In genomic region chr9:116462232-116462631, GRCm38 (mm10) we compare ENCODE assay signal across 25 mouse cellular contexts.
A peak's percentile ranks its signal among the peaks of the same experiment; 100 is the strongest.
DNase-seq lines count a peak whose midpoint lies in the region; ATAC-seq and TF ChIP-seq lines count a peak whose summit lies in the region.
"Had no signal": no experiment of that assay in that cellular context is flagged by ENCODE, and none has a peak within 500 bp of the region (broad histone marks: within the 10 kb centered on the region; RNA-seq: fewer than 3 reads in every experiment).

No protein-coding gene starts in this region.

- no peak overlapping the region for H3K4me3 ChIP-seq in ES-E14 (ENCODE audit: insufficient read depth in 1 of 2, low read depth in 1 of 2, low read length in 2 of 2, poor library complexity in 1 of 2, severe bottlenecking in 1 of 2)

- no peak overlapping the region for H3K27ac ChIP-seq in ES-E14 (ENCODE audit: insufficient read depth, low read depth, low read length, poor library complexity, severe bottlenecking)

- peak; percentile 86 for DNase-seq in ES-CJ7 (ENCODE audit: low read depth, low spot score)
- peak; percentile 46 for DNase-seq in ES-E14 (ENCODE audit: low read depth, low spot score)
- DNase-seq in R1 (ENCODE audit: low read depth, low spot score), result peak; percentile 89
- peak; percentile 83 for DNase-seq in ZHBTc4 (ENCODE audit: low read depth, low spot score)
- DNase-seq in heart, postnatal 36 days, result no peak
- no peak for DNase-seq in cerebellum, adult 11-12 months
- DNase-seq in spleen, postnatal 14 days (ENCODE audit: low spot score in 2 of 2), result no peak
- DNase-seq: adrenal gland, adult 2 months; adrenal gland, adult 8-10 months; adrenal gland, postnatal 10 days; adrenal gland, postnatal 14 days; adrenal gland, postnatal 25 days; adrenal gland, postnatal 36 days; B cell, adult 2 months; cerebellum, adult 11 months; cerebellum, adult 18-20 months; cerebellum, adult 2 months; cerebellum, adult 8-10 months; cerebellum, adult 9-10 months; cerebellum, adult 9-11 months had no signal

- no peaks in the 10 kb centered on the region for H3K9me3 ChIP-seq in ES-E14 (ENCODE audit: control insufficient read depth, insufficient read depth, low read depth, low read length)

- intact Hi-C loops in heart, postnatal 36 days (cut with DNase I), result no loop called here

- H3K36me3 ChIP-seq in ES-E14 (ENCODE audit: control insufficient read depth, insufficient read depth, low read length, poor library complexity, severe bottlenecking), result no peaks in the 10 kb centered on the region
- H3K36me3 ChIP-seq: G1E had no signal

- in situ Hi-C loops in ES-E14 (cut with MboI; ENCODE audit: low sequenced_read_pairs in 2 of 2, unreplicated experiment in 2 of 2), result no loop called here

- no peak for ATAC-seq in frontal cortex, adult (ENCODE audit: low TSS enrichment)
- ATAC-seq: activated CD4-positive, CD25-positive, alpha-beta regulatory T cell, adult 4 months; CD4-positive, CD25-positive, alpha-beta regulatory T cell, adult 4 months; Patski had no signal

- peaks cover 0 to 2% of the 10 kb centered on the region in 2 experiments; a peak in 1 of 4 replicates for H3K4me1 ChIP-seq in ES-E14 (ENCODE audit: control insufficient read depth in 2 of 2, insufficient read depth in 2 of 2, low read length in 2 of 2, poor library complexity in 1 of 2)

- no peak overlapping the region for H3K9ac ChIP-seq in ES-E14 (ENCODE audit: insufficient read depth, low read depth, low read length, poor library complexity, severe bottlenecking)

TF ChIP-seq in ES-E14, 5 proteins besides CTCF, POLR2A, EP300 and RAD21:
- no peak for TF ChIP-seq HCFC1 (IDR thresholded peaks at IDR 0.05; ENCODE audit: borderline replicate concordance, insufficient read depth, low read length)
- TF ChIP-seq MAFK (IDR thresholded peaks at IDR 0.05; ENCODE audit: insufficient read depth, low read depth, low read length), result no peak
- TF ChIP-seq CHD2 (IDR thresholded peaks at IDR 0.05; ENCODE audit: low read depth, low read length), result no peak; the same call in 1 of the 2 replicates
- TF ChIP-seq ZNF384 (IDR thresholded peaks at IDR 0.05; ENCODE audit: low read depth, low read length), result peak; percentile 88
- no peak for TF ChIP-seq ZC3H11A (IDR thresholded peaks at IDR 0.05; ENCODE audit: borderline replicate concordance, low read depth, low read length)
TF ChIP-seq in ES-E14: peak in this region for 1.

Comparison
In these comparisons a context has a peak if more than half of its experiments do, and no peak if none do; other contexts are left out.
1. DNase-seq: peak in ES-CJ7 (single experiment), ES-E14 (single experiment), R1 (single experiment) and ZHBTc4 (single experiment); none in heart, postnatal 36 days (0 of 2), cerebellum, adult 11-12 months (single experiment) and spleen, postnatal 14 days (0 of 2).